Mouse (Mus musculus): ENCODE data around the gene Dnajc11. TPM values are rescaled to one million over a fixed set of nuclear protein-coding genes. Genes with fewer than 3 reads are reported as not detected.

Dnajc11 gene
- polyA plus RNA-seq, 1 experiment: 7.6 TPM

- Histone ChIP-seq H3K27me3 (ENCODE audit: control insufficient read depth) (peaks cover 16% of the 10 kb centered on the region), H3K4me3 (replicated peaks) (peak within 1 kb of the TSS; percentile 88), H3K4me1 (ENCODE audit: control insufficient read depth) (peaks cover 43% of the 10 kb centered on the region), H3K36me3 (ENCODE audit: control insufficient read depth) (peaks cover 54% of the 10 kb centered on the region), H3K9me3 (ENCODE audit: control insufficient read depth, low read length) (no peaks in the 10 kb centered on the region)
- no peak for TF ChIP-seq GATA1 (IDR thresholded peaks at IDR 0.05; ENCODE audit: low read length)
- no peak for TF ChIP-seq TAL1 (IDR thresholded peaks at IDR 0.05; ENCODE audit: low read length)
Measured at GRCm38 (mm10) chr4:151988342-151989109, 55.0 kb downstream of the Dnajc11 start, which contains the start of gene Thap3. Gene Thap3, minus strand, starts transcription at chr4:151988997.

- Histone ChIP-seq H3K36me3 (ENCODE audit: control insufficient read depth) (peaks cover 53% of the 10 kb centered on the region), H3K27me3 (ENCODE audit: control insufficient read depth) (peaks cover 21% of the 10 kb centered on the region), H3K4me1 (ENCODE audit: control insufficient read depth) (peaks cover 47% of the 10 kb centered on the region), H3K9me3 (ENCODE audit: control insufficient read depth, low read length) (no peaks in the 10 kb centered on the region), H3K4me3 (replicated peaks) (peak overlapping the region; percentile 88)
- TF ChIP-seq TAL1 (IDR thresholded peaks at IDR 0.05; ENCODE audit: low read length): no peak
- no peak for TF ChIP-seq GATA1 (IDR thresholded peaks at IDR 0.05; ENCODE audit: low read length)
Measured at GRCm38 (mm10) chr4:151989110-151989488, 55.6 kb downstream of the Dnajc11 start.

DNA sequence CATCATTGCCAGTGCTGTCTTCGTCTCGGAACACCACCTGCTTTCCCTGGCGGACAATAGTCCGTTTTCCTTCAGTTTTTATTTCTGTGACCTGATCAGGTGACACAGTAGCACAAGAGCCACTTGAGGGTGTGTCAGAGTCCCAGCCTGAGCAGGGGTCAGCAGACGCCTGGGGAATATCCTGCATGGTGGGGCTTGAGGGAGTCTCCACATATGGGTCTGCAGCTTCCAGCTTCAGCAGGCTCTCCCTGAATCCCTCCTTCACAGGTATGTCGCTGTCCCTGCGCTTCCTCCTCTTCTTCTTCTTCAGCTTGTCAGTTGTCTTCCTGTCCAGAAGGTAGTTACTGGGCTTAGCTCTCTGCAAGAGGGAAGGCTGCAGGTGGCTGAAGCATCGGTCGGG, 58.6 kb downstream of the Dnajc11 start:
- peaks cover 57% of the 10 kb centered on the region for H3K4me1 ChIP-seq (ENCODE audit: control insufficient read depth)
- H3K27me3 ChIP-seq (ENCODE audit: control insufficient read depth): peaks cover 34% of the 10 kb centered on the region
- H3K36me3 ChIP-seq (ENCODE audit: control insufficient read depth): peaks cover 44% of the 10 kb centered on the region
- TF ChIP-seq GATA1 (IDR thresholded peaks at IDR 0.05; ENCODE audit: low read length): no peak
- no peak overlapping the region for H3K4me3 ChIP-seq (replicated peaks)
- H3K9me3 ChIP-seq (ENCODE audit: control insufficient read depth, low read length): no peaks in the 10 kb centered on the region; the same call in 1 of the 2 replicates

GRCm38 (mm10) chr4:151993035-151993434, 59.5 kb downstream of the Dnajc11 start:
- Histone ChIP-seq H3K36me3 (ENCODE audit: control insufficient read depth) (peaks cover 44% of the 10 kb centered on the region), H3K27me3 (ENCODE audit: control insufficient read depth) (peaks cover 34% of the 10 kb centered on the region)

GRCm38 (mm10) chr4:151994228-151995171, 61.0 kb downstream of the Dnajc11 start:
- Histone ChIP-seq H3K9me3 (ENCODE audit: control insufficient read depth, low read length) (no peaks in the 10 kb centered on the region; the same call in 1 of the 2 replicates), H3K27me3 (ENCODE audit: control insufficient read depth) (peaks cover 32% of the 10 kb centered on the region), H3K36me3 (ENCODE audit: control insufficient read depth) (peaks cover 41% of the 10 kb centered on the region), H3K4me1 (ENCODE audit: control insufficient read depth) (peaks cover 51% of the 10 kb centered on the region), H3K4me3 (replicated peaks) (peak overlapping the region; percentile 97)
- no peak for TF ChIP-seq TAL1 (IDR thresholded peaks at IDR 0.05; ENCODE audit: low read length)
- TF ChIP-seq GATA1 (IDR thresholded peaks at IDR 0.05; ENCODE audit: low read length): no peak

More at GRCm38 (mm10) chr4:151993035-151993434, 59.5 kb downstream of the Dnajc11 start:
- H3K4me3 ChIP-seq (replicated peaks): no peak overlapping the region
- H3K9me3 ChIP-seq (ENCODE audit: control insufficient read depth, low read length): no peaks in the 10 kb centered on the region; the same call in 1 of the 2 replicates
- H3K4me1 ChIP-seq (ENCODE audit: control insufficient read depth): peaks cover 57% of the 10 kb centered on the region
- TF ChIP-seq GATA1 (IDR thresholded peaks at IDR 0.05; ENCODE audit: low read length): no peak
- TF ChIP-seq TAL1 (IDR thresholded peaks at IDR 0.05; ENCODE audit: low read length): no peak

- Histone ChIP-seq H3K4me1 (ENCODE audit: control insufficient read depth) (peaks cover 48% of the 10 kb centered on the region), H3K27me3 (ENCODE audit: control insufficient read depth) (peaks cover 32% of the 10 kb centered on the region), H3K36me3 (ENCODE audit: control insufficient read depth) (peaks cover 33% of the 10 kb centered on the region), H3K9me3 (ENCODE audit: control insufficient read depth, low read length) (no peaks in the 10 kb centered on the region; the same call in 1 of the 2 replicates), H3K4me3 (replicated peaks) (peak overlapping the region; percentile 97)
- TF ChIP-seq GATA1 (IDR thresholded peaks at IDR 0.05; ENCODE audit: low read length): no peak
Measured at GRCm38 (mm10) chr4:151995371-151996172, 62.1 kb downstream of the Dnajc11 start.

DNA sequence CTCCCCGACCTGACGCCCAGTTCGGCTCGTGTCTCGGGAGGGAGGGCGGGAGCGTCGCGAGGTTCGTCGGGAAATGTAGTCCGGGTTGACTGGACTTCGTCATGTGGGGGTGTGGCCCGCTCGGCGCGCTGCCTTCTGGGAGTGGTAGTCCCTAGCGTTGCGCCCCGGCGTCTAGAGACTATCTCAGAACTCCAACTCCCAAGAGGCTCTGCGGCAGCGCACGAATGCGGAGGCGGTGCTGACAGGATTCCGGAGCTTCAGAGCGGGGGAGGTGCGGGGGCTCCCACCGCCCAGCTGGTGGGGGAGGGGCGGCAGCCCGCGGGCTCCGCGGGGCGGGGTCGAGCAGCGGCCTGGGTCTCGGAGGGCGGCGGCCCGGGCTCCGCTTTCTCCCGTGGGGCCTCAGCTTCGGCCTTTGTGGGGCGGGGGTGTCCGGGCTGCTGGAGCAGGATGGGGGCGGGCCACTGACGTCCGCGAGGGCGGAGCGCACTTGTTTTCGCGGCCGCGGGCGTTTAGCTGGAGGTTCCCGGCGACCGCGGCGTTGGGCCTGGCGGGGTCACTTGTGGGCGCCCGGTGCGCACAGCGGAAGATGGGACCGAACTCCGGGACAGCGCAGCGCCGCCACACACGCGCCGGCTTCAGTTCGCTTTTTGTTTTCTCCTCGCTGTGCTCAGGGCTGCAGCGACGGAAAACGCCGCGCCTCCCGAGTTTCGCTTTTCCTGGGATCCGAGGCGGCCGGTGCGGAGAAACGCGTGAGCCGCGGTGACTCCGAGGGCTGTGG, 62.9 kb downstream of the Dnajc11 start, which contains the start of gene Phf13:
Phf13 (minus strand) TSS at position 86 of the 778 bp plus-strand sequence.
- H3K4me3 ChIP-seq (replicated peaks): peak within 1 kb of the TSS; percentile 97
- H3K27me3 ChIP-seq (ENCODE audit: control insufficient read depth): peaks cover 32% of the 10 kb centered on the region
- no peaks in the 10 kb centered on the region; the same call in 1 of the 2 replicates for H3K9me3 ChIP-seq (ENCODE audit: control insufficient read depth, low read length)
- H3K36me3 ChIP-seq (ENCODE audit: control insufficient read depth): peaks cover 25% of the 10 kb centered on the region
- TF ChIP-seq GATA1 (IDR thresholded peaks at IDR 0.05; ENCODE audit: low read length) (no peak), TAL1 (IDR thresholded peaks at IDR 0.05; ENCODE audit: low read length) (no peak)
- peaks cover 46% of the 10 kb centered on the region for H3K4me1 ChIP-seq (ENCODE audit: control insufficient read depth)

DNA sequence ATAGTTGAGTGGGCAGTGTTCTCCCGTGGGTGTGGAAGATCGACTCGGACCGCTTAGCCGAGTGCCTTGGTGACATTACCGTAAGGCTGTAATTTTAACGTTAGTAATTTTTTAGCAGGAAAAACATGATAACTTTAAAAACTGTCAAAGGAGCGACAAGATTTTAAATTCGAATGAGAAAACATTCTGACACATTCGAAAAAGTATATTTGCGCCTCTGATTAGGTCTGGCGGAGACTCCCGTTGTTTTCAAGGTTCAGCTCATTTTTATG, 63.4 kb downstream of the Dnajc11 start:
- no peaks in the 10 kb centered on the region; the same call in 1 of the 2 replicates for H3K9me3 ChIP-seq (ENCODE audit: control insufficient read depth, low read length)
- H3K4me3 ChIP-seq (replicated peaks): peak overlapping the region; percentile 97
- H3K27me3 ChIP-seq (ENCODE audit: control insufficient read depth): peaks cover 32% of the 10 kb centered on the region
- no peak for TF ChIP-seq GATA1 (IDR thresholded peaks at IDR 0.05; ENCODE audit: low read length)
- no peak for TF ChIP-seq TAL1 (IDR thresholded peaks at IDR 0.05; ENCODE audit: low read length)
- H3K4me1 ChIP-seq (ENCODE audit: control insufficient read depth): peaks cover 46% of the 10 kb centered on the region
- peaks cover 20% of the 10 kb centered on the region for H3K36me3 ChIP-seq (ENCODE audit: control insufficient read depth)

Measured in erythroblast, embryonic 14.5 days (primary cell).